Mouse (Mus musculus): ENCODE measurements around the gene Wdr45b. TPM values are rescaled to one million over a fixed set of nuclear protein-coding genes. Genes with fewer than 3 reads are reported as not detected.

Wdr45b gene
- total and polyA plus RNA-seq, 3 experiments, result 19.7 to 46.7 (median 42.0) TPM

GRCm38 (mm10) chr11:121278011-121278410 lies 76.2 kb downstream of the Wdr45b start:
- Histone ChIP-seq H3K4me3 (ENCODE audit: low read depth, low read length) (no peak overlapping the region), H3K27me3 (ENCODE audit: insufficient read depth, low read length) (no peaks in the 10 kb centered on the region), H3K9me3 (replicated peaks) (no peaks in the 10 kb centered on the region), H3K36me3 (replicated peaks) (peaks cover 88% of the 10 kb centered on the region), H3K4me1 (ENCODE audit: insufficient read depth, low read depth, low read length) (peaks cover 20% of the 10 kb centered on the region)
- no peak for ATAC-seq (ENCODE audit: extremely low read depth, insufficient number of reproducible peaks, low FRiP score, poor library complexity, severe bottlenecking)
- no peak for DNase-seq (ENCODE audit: low spot score)
- TF ChIP-seq CTCF (IDR thresholded peaks at IDR 0.05; ENCODE audit: low read depth, low read length) (no peak), GATA1 (IDR thresholded peaks at IDR 0.05; ENCODE audit: borderline replicate concordance, low read length) (no peak), TAL1 (conservative IDR thresholded peaks at IDR 0.05; ENCODE audit: low read depth, low read length) (no peak), GATA2 (IDR thresholded peaks at IDR 0.05; ENCODE audit: borderline replicate concordance, low read depth, low read length) (no peak), POLR2AphosphoS5 (IDR thresholded peaks at IDR 0.05; ENCODE audit: insufficient replicate concordance, low read depth, low read length) (no peak)

- ATAC-seq (ENCODE audit: extremely low read depth, insufficient number of reproducible peaks, low FRiP score, poor library complexity, severe bottlenecking), result no peak
- Histone ChIP-seq H3K4me1 (ENCODE audit: insufficient read depth, low read depth, low read length) (peaks cover 17% of the 10 kb centered on the region), H3K27me3 (ENCODE audit: insufficient read depth, low read length) (no peaks in the 10 kb centered on the region), H3K4me3 (ENCODE audit: low read depth, low read length) (no peak overlapping the region), H3K36me3 (replicated peaks) (peaks cover 88% of the 10 kb centered on the region), H3K9me3 (replicated peaks) (no peaks in the 10 kb centered on the region)
- TF ChIP-seq POLR2AphosphoS5 (IDR thresholded peaks at IDR 0.05; ENCODE audit: insufficient replicate concordance, low read depth, low read length), result no peak
- TF ChIP-seq CTCF (IDR thresholded peaks at IDR 0.05; ENCODE audit: low read depth, low read length), result no peak
- TF ChIP-seq GATA1 (IDR thresholded peaks at IDR 0.05; ENCODE audit: borderline replicate concordance, low read length), result no peak
- TF ChIP-seq GATA2 (IDR thresholded peaks at IDR 0.05; ENCODE audit: borderline replicate concordance, low read depth, low read length), result no peak
- no peak for TF ChIP-seq TAL1 (conservative IDR thresholded peaks at IDR 0.05; ENCODE audit: low read depth, low read length)
- no peak for DNase-seq (ENCODE audit: low spot score)
Observed at GRCm38 (mm10) chr11:121277516-121277915, 76.7 kb downstream of the Wdr45b start.

Other genes starting within 250 kb of the Wdr45b start
- 6.8 and 7.4 TPM in 2 replicates for gene Tex19.2, start 235.8 kb downstream of the Wdr45b start, total RNA-seq (2014; fragmentation: Nextera tagmentation)
- gene Tex19.2, start 235.8 kb downstream of the Wdr45b start, total RNA-seq (2017), result 8.0 and 10.8 TPM in 2 replicates
- 13.2 and 17.1 TPM in 2 replicates for gene Tex19.2, start 235.8 kb downstream of the Wdr45b start, polyA plus RNA-seq (2012)
- gene Tex19.1, start 208.3 kb downstream of the Wdr45b start, total RNA-seq (2014; fragmentation: Nextera tagmentation), result not detected in 2 replicates
- not detected in 2 replicates for gene Tex19.1, start 208.3 kb downstream of the Wdr45b start, total RNA-seq (2017)
- not detected in 2 replicates for gene Tex19.1, start 208.3 kb downstream of the Wdr45b start, polyA plus RNA-seq (2012)
- gene Uts2r, start 194.2 kb downstream of the Wdr45b start, total RNA-seq (2014; fragmentation: Nextera tagmentation), result not detected in 2 replicates
- gene Uts2r, start 194.2 kb downstream of the Wdr45b start, total RNA-seq (2017), result 0.05 TPM in 1 of 2 replicates, not detected in the other
- not detected in 2 replicates for gene Uts2r, start 194.2 kb downstream of the Wdr45b start, polyA plus RNA-seq (2012)
- gene Hexdc, start 150.0 kb downstream of the Wdr45b start, total RNA-seq (2014; fragmentation: Nextera tagmentation), result 3.8 and 7.2 TPM in 2 replicates
- 7.3 and 8.6 TPM in 2 replicates for gene Hexdc, start 150.0 kb downstream of the Wdr45b start, total RNA-seq (2017)
- 3.6 and 4.9 TPM in 2 replicates for gene Hexdc, start 150.0 kb downstream of the Wdr45b start, polyA plus RNA-seq (2012)
- 6.4 and 7.7 TPM in 2 replicates for gene Ogfod3, start 149.7 kb downstream of the Wdr45b start, total RNA-seq (2014; fragmentation: Nextera tagmentation)
- gene Ogfod3, start 149.7 kb downstream of the Wdr45b start, total RNA-seq (2017), result 4.2 and 4.5 TPM in 2 replicates
- gene Ogfod3, start 149.7 kb downstream of the Wdr45b start, polyA plus RNA-seq (2012), result 5.5 and 6.7 TPM in 2 replicates
- gene Cybc1, start 125.1 kb downstream of the Wdr45b start, total RNA-seq (2014; fragmentation: Nextera tagmentation), result 13.3 and 23.2 TPM in 2 replicates
- 38.5 and 41.5 TPM in 2 replicates for gene Cybc1, start 125.1 kb downstream of the Wdr45b start, total RNA-seq (2017)
- gene Cybc1, start 125.1 kb downstream of the Wdr45b start, polyA plus RNA-seq (2012), result 13.3 and 19.6 TPM in 2 replicates
- gene Narf, start 117.2 kb downstream of the Wdr45b start, total RNA-seq (2014; fragmentation: Nextera tagmentation), result 57.4 and 72.5 TPM in 2 replicates
- 60.7 and 61.2 TPM in 2 replicates for gene Narf, start 117.2 kb downstream of the Wdr45b start, total RNA-seq (2017)
- 3.3 and 5.5 TPM in 2 replicates for gene Narf, start 117.2 kb downstream of the Wdr45b start, polyA plus RNA-seq (2012)
- 45.8 and 46.4 TPM in 2 replicates for gene Foxk2, start 94.5 kb downstream of the Wdr45b start, total RNA-seq (2014; fragmentation: Nextera tagmentation)
- 25.3 and 28.6 TPM in 2 replicates for gene Foxk2, start 94.5 kb downstream of the Wdr45b start, total RNA-seq (2017)
- gene Foxk2, start 94.5 kb downstream of the Wdr45b start, polyA plus RNA-seq (2012), result 37.8 and 40.1 TPM in 2 replicates
- gene Rab40b, start 33.8 kb upstream of the Wdr45b start, total RNA-seq (2014; fragmentation: Nextera tagmentation), result not detected in 2 replicates
- gene Rab40b, start 33.8 kb upstream of the Wdr45b start, total RNA-seq (2017), result 0.46 TPM in 1 of 2 replicates, not detected in the other
- not detected in 2 replicates for gene Rab40b, start 33.8 kb upstream of the Wdr45b start, polyA plus RNA-seq (2012)
- gene Fn3krp, start 67.0 kb upstream of the Wdr45b start, total RNA-seq (2014; fragmentation: Nextera tagmentation), result 15.4 and 21.1 TPM in 2 replicates
- 11.6 and 12.1 TPM in 2 replicates for gene Fn3krp, start 67.0 kb upstream of the Wdr45b start, total RNA-seq (2017)
- gene Fn3krp, start 67.0 kb upstream of the Wdr45b start, polyA plus RNA-seq (2012), result 2.5 and 3.1 TPM in 2 replicates
- 1.0 and 65.8 TPM in 2 replicates for gene Fn3k, start 80.5 kb upstream of the Wdr45b start, total RNA-seq (2014; fragmentation: Nextera tagmentation)
- gene Fn3k, start 80.5 kb upstream of the Wdr45b start, total RNA-seq (2017), result 2.3 and 3.0 TPM in 2 replicates
- 0.04 and 0.15 TPM in 2 replicates for gene Fn3k, start 80.5 kb upstream of the Wdr45b start, polyA plus RNA-seq (2012)
- gene Tbcd, start 97.5 kb upstream of the Wdr45b start, total RNA-seq (2014; fragmentation: Nextera tagmentation), result 35.7 and 40.0 TPM in 2 replicates
- 47.6 and 53.7 TPM in 2 replicates for gene Tbcd, start 97.5 kb upstream of the Wdr45b start, total RNA-seq (2017)
- gene Tbcd, start 97.5 kb upstream of the Wdr45b start, polyA plus RNA-seq (2012), result 5.4 and 5.8 TPM in 2 replicates
- 0.63 TPM in 1 of 2 replicates, not detected in the other for gene Zfp750, start 164.9 kb upstream of the Wdr45b start, total RNA-seq (2014; fragmentation: Nextera tagmentation)
- 0.05 and 0.06 TPM in 2 replicates for gene Zfp750, start 164.9 kb upstream of the Wdr45b start, total RNA-seq (2017)
- 0.03 and 0.04 TPM in 2 replicates for gene Zfp750, start 164.9 kb upstream of the Wdr45b start, polyA plus RNA-seq (2012)

All from G1E (cell line).